Mouse (Mus musculus) MN1 (cell line): ENCODE data around the gene Ror1.

Experiments used
- DNase-seq: peaks from one replicate; pipeline ENCODE4 v3.0.0-alpha.2; 2016; ENCODE audit warnings: low spot score

The Ror1 gene

GRCm38 (mm10) chr4:100160156-100160555, 64.6 kb downstream of the Ror1 start:
- DNase-seq = no peak

GRCm38 (mm10) chr4:100165790-100166189, 70.2 kb downstream of the Ror1 start:
- no peak for DNase-seq

- DNase-seq = no peak
Observed at GRCm38 (mm10) chr4:100166871-100167270, 71.3 kb downstream of the Ror1 start.

GRCm38 (mm10) chr4:100169683-100170082, 74.1 kb downstream of the Ror1 start:
- no peak for DNase-seq

GRCm38 (mm10) chr4:100170161-100170650, 74.6 kb downstream of the Ror1 start:
- DNase-seq = no peak

- DNase-seq = no peak
Observed at GRCm38 (mm10) chr4:100170743-100171142, 75.2 kb downstream of the Ror1 start.

- no peak for DNase-seq
Observed at GRCm38 (mm10) chr4:100171483-100171898, 75.9 kb downstream of the Ror1 start.

- DNase-seq = no peak
Observed at GRCm38 (mm10) chr4:100175594-100175993, 80.0 kb downstream of the Ror1 start.

- no peak for DNase-seq
Observed at GRCm38 (mm10) chr4:100178316-100178715, 82.7 kb downstream of the Ror1 start.

- DNase-seq = no peak
Observed at GRCm38 (mm10) chr4:100181676-100182075, 86.1 kb downstream of the Ror1 start.

- no peak for DNase-seq
Observed at GRCm38 (mm10) chr4:100186781-100187180, 91.2 kb downstream of the Ror1 start.

- no peak for DNase-seq
Observed at GRCm38 (mm10) chr4:100187563-100188200, 92.1 kb downstream of the Ror1 start.

GRCm38 (mm10) chr4:100188201-100188699, 92.7 kb downstream of the Ror1 start:
- no peak for DNase-seq

- DNase-seq = no peak
Observed at GRCm38 (mm10) chr4:100191483-100191882, 95.9 kb downstream of the Ror1 start.

GRCm38 (mm10) chr4:100194136-100194535, 98.5 kb downstream of the Ror1 start:
- no peak for DNase-seq

- DNase-seq = no peak
Observed at GRCm38 (mm10) chr4:100196255-100196793, 100.7 kb downstream of the Ror1 start.

- no peak for DNase-seq
Observed at GRCm38 (mm10) chr4:100198275-100198674, 102.7 kb downstream of the Ror1 start.

GRCm38 (mm10) chr4:100201322-100201721, 105.7 kb downstream of the Ror1 start:
- no peak for DNase-seq

GRCm38 (mm10) chr4:100203066-100203465, 107.5 kb downstream of the Ror1 start:
- DNase-seq = no peak

- DNase-seq = no peak
Observed at GRCm38 (mm10) chr4:100203688-100204087, 108.1 kb downstream of the Ror1 start.

- no peak for DNase-seq
Observed at GRCm38 (mm10) chr4:100204381-100204780, 108.8 kb downstream of the Ror1 start.

GRCm38 (mm10) chr4:100208081-100208480, 112.5 kb downstream of the Ror1 start:
- no peak for DNase-seq

GRCm38 (mm10) chr4:100209106-100209505, 113.5 kb downstream of the Ror1 start:
- DNase-seq = no peak

GRCm38 (mm10) chr4:100211331-100211730, 115.7 kb downstream of the Ror1 start:
- no peak for DNase-seq
